Mouse (Mus musculus) cerebellum, adult (tissue): ENCODE data around the gene Rab10.
"Not testable (repeated sequence)": the region's sequence is repeated elsewhere in the genome, so short reads cannot be mapped to it uniquely, and the experiment has no call there.

ENCODE experiments used
- ATAC-seq: cut with Nextera tagmentation; 2 replicates; pipeline ENCODE4 v1.9.2; 2017; ENCODE audit warnings: mild to moderate bottlenecking, moderate library complexity, mixed read lengths; ENCODE audit not compliant: insufficient number of reproducible peaks, low FRiP score, low TSS enrichment

The Rab10 gene

DNA sequence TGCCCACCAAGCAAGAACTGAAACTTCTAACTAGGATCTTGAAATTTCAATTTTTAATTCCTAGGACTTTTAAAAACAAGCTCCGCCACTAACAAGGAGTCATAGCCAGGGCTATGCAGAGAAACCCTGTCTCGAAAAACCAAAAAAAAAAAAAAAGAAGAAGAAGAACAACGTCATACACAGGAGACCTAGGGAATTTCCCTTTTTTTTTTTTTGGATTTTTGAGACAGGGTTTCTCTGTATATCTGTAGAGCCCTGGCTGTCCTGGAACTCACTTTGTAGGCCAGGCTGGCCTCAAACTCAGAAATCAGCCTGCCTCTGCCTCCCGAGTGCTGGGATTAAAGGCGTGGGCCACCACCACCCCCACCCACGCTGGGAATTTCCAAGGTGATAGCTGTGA is 12.1 kb downstream of the Rab10 start:
- not testable (repeated sequence) for ATAC-seq

GRCm38 (mm10) chr12:3296056-3296455 is 13.7 kb downstream of the Rab10 start:
- no peak for ATAC-seq

- ATAC-seq, result no peak
Measured at GRCm38 (mm10) chr12:3291849-3292248, 17.9 kb downstream of the Rab10 start.

DNA sequence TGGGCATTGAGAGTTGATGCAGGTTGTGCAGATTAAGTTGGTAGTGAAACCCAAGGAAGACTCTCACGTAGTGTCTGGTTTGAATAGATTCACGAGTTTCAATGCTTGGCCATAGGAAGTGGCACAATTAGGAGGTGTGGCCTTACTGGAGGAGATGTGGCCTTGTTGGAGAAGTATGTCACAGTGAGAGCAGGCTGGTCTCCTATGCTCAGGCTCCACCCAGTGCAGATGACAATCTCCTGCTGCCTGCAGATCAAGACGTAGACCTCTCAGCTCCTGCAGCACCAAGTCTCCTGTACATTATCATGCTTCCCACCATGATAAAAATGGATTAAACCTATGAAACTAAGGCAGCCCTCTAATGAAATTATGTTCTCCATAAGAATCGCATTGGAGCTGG is 18.7 kb downstream of the Rab10 start:
- ATAC-seq, result no peak

DNA sequence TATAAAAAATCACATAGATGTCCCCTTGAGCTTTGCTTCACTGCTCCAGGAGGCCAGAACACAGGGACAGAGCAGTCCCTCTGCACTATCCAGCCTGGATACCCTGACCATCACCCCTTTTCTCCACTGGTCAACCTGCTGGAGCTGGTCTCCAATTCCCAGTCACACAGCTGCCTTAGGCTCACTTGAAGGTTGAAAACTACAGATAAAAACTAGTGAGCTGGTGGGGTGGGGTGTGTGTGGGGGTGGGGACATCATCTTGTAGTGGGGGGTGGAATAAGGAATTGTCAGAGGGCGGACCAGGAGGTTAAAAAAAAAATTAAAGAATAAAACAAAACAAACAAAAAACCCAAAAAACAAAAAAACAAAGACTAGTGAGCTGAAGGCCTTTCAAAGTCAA is 21.3 kb downstream of the Rab10 start:
- no peak for ATAC-seq

- no peak for ATAC-seq
Measured at GRCm38 (mm10) chr12:3285919-3286318, 23.9 kb downstream of the Rab10 start.

DNA sequence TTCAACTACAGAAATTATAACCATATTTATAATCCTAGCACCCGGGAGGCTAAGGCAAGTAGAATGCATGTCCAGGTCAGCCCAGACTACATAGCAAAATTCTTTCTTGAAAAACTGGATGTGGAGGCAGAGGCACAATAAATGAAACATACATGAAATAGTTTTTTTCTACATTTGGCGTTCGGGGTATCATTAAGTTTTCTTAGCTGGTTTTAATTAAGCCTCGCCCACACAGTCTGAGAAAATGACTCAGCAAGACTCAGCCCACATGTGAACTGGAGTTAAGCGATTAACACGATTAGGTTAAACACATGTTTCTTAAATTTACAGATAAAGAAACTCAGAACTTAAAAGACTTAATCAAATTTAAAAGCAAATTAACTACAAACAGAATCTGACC is 24.4 kb downstream of the Rab10 start:
- ATAC-seq, result no peak

GRCm38 (mm10) chr12:3284463-3284862 is 25.3 kb downstream of the Rab10 start:
- ATAC-seq, result no peak

- ATAC-seq, result no peak
Measured at GRCm38 (mm10) chr12:3283829-3284440, 25.8 kb downstream of the Rab10 start.

GRCm38 (mm10) chr12:3282954-3283353 is 26.8 kb downstream of the Rab10 start:
- no peak for ATAC-seq

DNA sequence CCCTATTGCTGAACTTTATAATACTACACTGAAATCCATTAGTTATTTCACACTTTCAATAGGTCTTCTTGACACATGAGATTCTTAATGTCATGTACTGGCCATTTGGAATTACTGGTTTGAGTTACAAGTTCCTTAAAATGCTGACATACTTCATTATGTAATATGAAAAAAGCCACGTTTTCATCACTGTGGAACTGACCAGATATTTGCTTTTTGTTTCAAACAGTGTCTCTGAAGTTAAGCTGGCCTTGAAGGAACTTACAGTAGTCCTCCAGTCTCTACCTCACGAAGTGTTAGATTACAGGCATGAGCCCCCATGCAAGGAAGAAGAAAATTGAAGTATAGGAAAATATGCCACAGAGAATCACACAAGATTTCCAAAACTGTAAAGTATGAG is 27.2 kb downstream of the Rab10 start:
- ATAC-seq, result no peak

DNA sequence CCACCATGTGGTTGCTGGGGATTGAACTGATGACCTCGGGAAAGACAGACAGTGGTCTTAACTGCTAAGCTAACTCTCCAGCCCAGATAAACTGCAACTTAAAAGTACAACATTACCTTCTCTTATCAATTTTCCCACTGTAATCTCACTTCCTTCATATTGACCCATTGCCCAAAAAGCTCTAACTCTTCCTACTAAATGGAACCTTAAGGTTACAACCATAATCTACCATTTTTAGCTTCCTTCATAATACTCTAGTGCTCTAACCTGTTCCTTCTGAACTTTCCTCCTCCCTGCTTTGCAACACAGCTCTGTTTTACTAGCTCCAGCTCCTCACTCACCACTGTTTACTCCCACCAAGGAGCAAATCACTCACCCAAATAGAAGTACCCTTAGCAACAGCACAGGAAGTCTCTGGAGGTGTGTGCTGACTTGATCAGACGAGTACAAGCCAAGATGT is 30.9 kb downstream of the Rab10 start:
- ATAC-seq, result no peak

DNA sequence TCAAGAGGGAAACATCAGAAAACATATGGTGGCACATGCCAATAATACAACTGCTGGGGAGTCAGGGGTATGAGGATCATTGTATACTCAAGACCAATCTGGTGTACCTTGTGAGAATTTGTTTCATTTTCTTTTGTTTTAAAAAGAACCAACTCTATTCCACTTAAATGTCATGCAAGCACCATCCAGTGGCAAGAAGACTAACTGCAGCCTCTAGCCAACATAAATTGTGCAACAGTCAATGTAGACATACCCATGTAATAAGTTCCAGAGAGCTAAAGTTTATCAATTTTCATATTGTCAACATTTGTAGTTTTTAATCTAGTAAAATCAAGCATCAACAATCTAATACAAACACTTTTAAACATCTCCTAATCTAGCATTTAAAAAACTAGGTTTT is 39.0 kb downstream of the Rab10 start:
- ATAC-seq, result no peak

GRCm38 (mm10) chr12:3267397-3267796 is 42.4 kb downstream of the Rab10 start:
- no peak for ATAC-seq

- ATAC-seq, result no peak
Measured at GRCm38 (mm10) chr12:3265188-3265587, 44.6 kb downstream of the Rab10 start.

DNA sequence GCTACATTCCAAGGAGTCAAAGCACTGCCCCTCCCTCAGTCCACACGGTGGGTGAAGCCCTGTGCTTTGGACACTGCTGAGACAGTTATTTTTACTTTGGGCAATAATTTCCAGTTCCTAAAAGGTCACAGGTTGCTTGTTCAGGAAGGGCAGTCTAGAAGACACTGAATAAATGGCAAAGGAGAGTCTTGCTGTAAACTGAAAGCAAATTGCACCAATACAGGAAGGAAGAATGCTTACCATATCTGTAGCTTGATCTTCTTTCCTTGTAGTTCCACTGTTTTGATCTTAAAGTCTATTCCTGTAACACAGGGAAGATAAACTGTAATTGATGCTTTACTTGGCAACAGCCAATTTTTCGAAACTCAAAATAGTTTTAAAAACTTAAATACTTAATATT is 45.3 kb downstream of the Rab10 start:
- no peak for ATAC-seq

- no peak for ATAC-seq
Measured at GRCm38 (mm10) chr12:3261596-3261995, 48.2 kb downstream of the Rab10 start.

DNA sequence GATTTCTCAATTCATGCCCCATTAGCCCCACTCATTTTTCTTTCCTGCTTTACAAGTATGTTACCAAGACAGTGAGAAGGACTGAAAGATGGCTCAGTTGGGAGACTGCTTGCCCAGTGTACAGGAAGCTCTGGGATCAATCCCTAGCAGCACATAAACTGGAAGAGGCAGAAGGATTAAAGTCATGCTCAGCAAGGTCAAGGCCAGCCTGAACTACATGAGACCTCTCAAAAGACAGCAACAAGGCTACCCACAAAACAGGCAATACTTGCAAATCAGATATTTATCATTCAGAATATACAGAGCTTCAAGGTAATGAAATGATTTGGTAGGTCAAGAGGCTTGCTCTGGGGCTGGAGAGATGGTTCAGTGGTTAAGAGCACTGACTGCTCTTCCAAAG is 53.8 kb downstream of the Rab10 start:
- no peak for ATAC-seq

GRCm38 (mm10) chr12:3255435-3255834 is 54.3 kb downstream of the Rab10 start:
- no peak for ATAC-seq

DNA sequence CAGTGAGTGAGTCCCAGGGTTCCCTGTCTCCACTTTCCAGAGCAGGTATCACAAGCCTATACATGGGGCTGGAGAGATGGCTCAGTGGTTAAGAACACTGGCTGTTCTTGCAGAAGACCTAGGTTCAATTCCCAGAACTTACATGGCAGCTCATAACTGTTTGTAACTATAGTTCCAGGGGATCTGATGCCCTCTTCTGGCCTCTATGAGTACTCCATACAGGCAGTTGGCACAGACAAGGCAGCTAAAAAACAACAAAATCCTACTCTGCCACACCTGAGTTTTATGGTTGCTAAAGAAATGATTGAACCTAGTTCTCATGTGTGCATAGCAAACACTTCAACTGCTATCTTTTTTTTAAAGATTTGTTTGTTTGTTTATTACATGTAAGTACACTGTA is 56.2 kb downstream of the Rab10 start:
- ATAC-seq, result no peak

DNA sequence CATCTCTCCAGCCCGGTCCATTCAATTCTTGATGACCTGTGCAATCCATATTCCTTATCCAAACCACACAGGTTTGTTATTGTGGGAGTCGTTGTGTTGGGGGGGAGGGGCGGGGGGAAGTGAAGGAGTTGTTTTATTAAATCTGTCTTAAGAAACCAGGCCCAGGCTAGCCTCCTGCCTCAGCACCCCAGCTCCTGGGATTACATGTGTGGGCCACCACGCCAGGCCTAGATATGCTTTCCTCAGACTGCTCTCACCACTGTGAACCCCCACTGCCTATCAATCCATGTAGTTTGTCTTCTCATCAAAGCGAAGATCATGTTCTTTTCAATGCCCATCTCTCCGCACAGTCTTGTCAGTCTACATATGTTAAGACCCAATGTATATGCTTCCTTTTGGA is 63.7 kb downstream of the Rab10 start:
- no peak for ATAC-seq

DNA sequence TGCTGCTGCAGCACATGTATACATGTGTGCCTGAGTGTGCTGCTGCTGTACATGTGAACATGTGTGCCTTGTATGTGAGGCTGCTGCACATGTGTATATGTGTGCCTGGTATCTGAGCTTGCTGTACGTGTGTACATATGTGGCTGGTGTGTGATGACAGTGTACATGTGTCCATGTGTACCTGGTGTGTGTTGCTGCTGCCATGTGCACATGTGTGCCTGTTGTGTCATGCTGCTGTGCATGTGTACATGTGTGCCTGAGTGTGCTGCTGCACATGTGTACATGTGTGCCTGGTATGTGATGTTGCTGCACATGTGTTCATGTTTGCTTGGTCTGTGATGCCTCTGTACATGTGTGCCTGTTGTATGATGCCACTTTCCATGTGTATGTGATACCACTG is 70.2 kb downstream of the Rab10 start:
- ATAC-seq, result no peak
